Mouse (Mus musculus): Measurements from ENCODE around the gene Ang. TPM values are rescaled to one million over a fixed set of nuclear protein-coding genes. Genes with fewer than 3 reads are reported as not detected.
A peak's percentile ranks its signal among the peaks of the same experiment; 100 is the strongest.

The Ang gene
- polyA plus RNA-seq (2015; fragmentation: Nextera tagmentation; extraction: Ambion mirVana) = 5.0 and 6.0 TPM in 2 replicates

- DNase-seq (ENCODE audit: low spot score) = no peak
Measured at GRCm38 (mm10) chr14:51090921-51091900, at the start of gene Ang, which contains the start of gene Rnase4. TSS of gene Ang (plus strand) at chr14:51091150. TSS of gene Rnase4 (plus strand) at chr14:51091077.

GRCm38 (mm10) chr14:51041769-51042168 lies 49.2 kb upstream of the Ang start, which contains the start of gene Rnase9:
TSS of gene Rnase9 (minus strand) at chr14:51041869.
- no peak for DNase-seq (ENCODE audit: low spot score)

- no peak for DNase-seq (ENCODE audit: low spot score)
Measured at GRCm38 (mm10) chr14:51047846-51048245, 43.1 kb upstream of the Ang start.

- no peak for DNase-seq (ENCODE audit: low spot score)
Measured at GRCm38 (mm10) chr14:51050063-51050462, 40.9 kb upstream of the Ang start, which contains the start of gene Rnase11. TSS of gene Rnase11 (minus strand) at chr14:51050163.

- DNase-seq (ENCODE audit: low spot score) = no peak
Measured at GRCm38 (mm10) chr14:51051941-51052340, 39.0 kb upstream of the Ang start.

- no peak for DNase-seq (ENCODE audit: low spot score)
Measured at GRCm38 (mm10) chr14:51053176-51053575, 37.8 kb upstream of the Ang start.

- DNase-seq (ENCODE audit: low spot score) = no peak
Measured at GRCm38 (mm10) chr14:51054243-51055237, 36.4 kb upstream of the Ang start.

- DNase-seq (ENCODE audit: low spot score) = no peak
Measured at GRCm38 (mm10) chr14:51057401-51057831, 33.5 kb upstream of the Ang start, which contains the start of gene Rnase12. TSS of gene Rnase12 (minus strand) at chr14:51057661.

- DNase-seq (ENCODE audit: low spot score) = no peak
Measured at GRCm38 (mm10) chr14:51060761-51061160, 30.2 kb upstream of the Ang start.

GRCm38 (mm10) chr14:51068956-51069355 lies 22.0 kb upstream of the Ang start:
- DNase-seq (ENCODE audit: low spot score) = no peak

- DNase-seq (ENCODE audit: low spot score) = peak; percentile 71
Measured at GRCm38 (mm10) chr14:51069617-51070016, 21.3 kb upstream of the Ang start.

GRCm38 (mm10) chr14:51074335-51074734 lies 16.6 kb upstream of the Ang start, which contains the start of gene Olfr750:
TSS of gene Olfr750 (minus strand) at chr14:51074435.
- no peak for DNase-seq (ENCODE audit: low spot score)

- DNase-seq (ENCODE audit: low spot score) = no peak
Measured at GRCm38 (mm10) chr14:51079180-51079579, 11.8 kb upstream of the Ang start.

- no peak for DNase-seq (ENCODE audit: low spot score)
Measured at GRCm38 (mm10) chr14:51081035-51081434, 9.9 kb upstream of the Ang start.

GRCm38 (mm10) chr14:51082599-51083581 lies 8.1 kb upstream of the Ang start:
- peak; percentile 68 for DNase-seq (ENCODE audit: low spot score)

GRCm38 (mm10) chr14:51083805-51084204 lies 7.1 kb upstream of the Ang start:
- DNase-seq (ENCODE audit: low spot score) = no peak

- DNase-seq (ENCODE audit: low spot score) = no peak
Measured at GRCm38 (mm10) chr14:51085086-51085485, 5.9 kb upstream of the Ang start.

GRCm38 (mm10) chr14:51085911-51086310 lies 5.0 kb upstream of the Ang start:
- no peak for DNase-seq (ENCODE audit: low spot score)

GRCm38 (mm10) chr14:51087762-51088161 lies 3.2 kb upstream of the Ang start:
- DNase-seq (ENCODE audit: low spot score) = no peak

All from thymus, postnatal 0 days (tissue).